Mouse (Mus musculus): ENCODE data around the gene Prodh2. TPM values are rescaled to one million over a fixed set of nuclear protein-coding genes. Genes with fewer than 3 reads are reported as not detected.
A peak's percentile ranks its signal among the peaks of the same experiment; 100 is the strongest.

Prodh2 gene
- polyA plus RNA-seq, 1 experiment from 2014 or later, result not detected

DNA sequence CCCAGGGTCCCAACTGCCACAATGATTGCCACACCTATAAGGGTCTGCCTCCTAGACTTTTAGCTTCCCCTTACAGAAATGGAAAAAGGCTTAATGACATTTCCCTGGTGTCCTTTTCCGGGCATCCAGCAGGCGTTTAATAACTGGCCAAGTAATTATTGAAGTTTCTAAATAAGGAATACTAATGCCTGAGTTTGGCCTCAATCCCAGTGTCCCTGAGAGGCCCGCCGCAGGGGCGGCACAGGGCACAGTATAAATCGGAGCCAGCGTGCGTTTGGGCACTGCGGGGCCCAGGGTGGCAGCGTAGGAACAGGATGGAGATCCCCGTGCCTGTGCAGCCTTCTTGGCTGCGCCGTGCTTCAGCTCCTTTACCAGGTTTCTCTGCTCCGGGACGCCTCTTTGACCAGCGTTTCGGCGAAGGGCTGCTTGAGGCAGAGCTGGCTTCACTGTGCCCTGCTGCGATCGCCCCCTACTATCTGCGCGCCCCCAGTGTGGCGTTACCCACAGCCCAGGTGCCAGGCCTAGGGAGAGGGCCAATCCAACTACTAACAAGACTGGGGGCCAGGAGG lies 59.7 kb downstream of the Prodh2 start:
- Histone ChIP-seq H3K36me3 (peaks cover 37% of the 10 kb centered on the region), H3K9me3 (no peaks in the 10 kb centered on the region), H3K4me3 (peak overlapping the region; percentile 74), H3K27ac (replicated peaks) (peak overlapping the region; percentile 99), H3K27me3 (no peaks in the 10 kb centered on the region), H3K4me1 (peaks cover 23% of the 10 kb centered on the region), H3K4me2 (replicated peaks) (peak overlapping the region; percentile 94), H3K9ac (replicated peaks) (peak overlapping the region; percentile 54)
- no peak for ATAC-seq (replicated peaks)
- WGBS, result 2% methylated on average over 23 of the region's 23 CpGs

DNA sequence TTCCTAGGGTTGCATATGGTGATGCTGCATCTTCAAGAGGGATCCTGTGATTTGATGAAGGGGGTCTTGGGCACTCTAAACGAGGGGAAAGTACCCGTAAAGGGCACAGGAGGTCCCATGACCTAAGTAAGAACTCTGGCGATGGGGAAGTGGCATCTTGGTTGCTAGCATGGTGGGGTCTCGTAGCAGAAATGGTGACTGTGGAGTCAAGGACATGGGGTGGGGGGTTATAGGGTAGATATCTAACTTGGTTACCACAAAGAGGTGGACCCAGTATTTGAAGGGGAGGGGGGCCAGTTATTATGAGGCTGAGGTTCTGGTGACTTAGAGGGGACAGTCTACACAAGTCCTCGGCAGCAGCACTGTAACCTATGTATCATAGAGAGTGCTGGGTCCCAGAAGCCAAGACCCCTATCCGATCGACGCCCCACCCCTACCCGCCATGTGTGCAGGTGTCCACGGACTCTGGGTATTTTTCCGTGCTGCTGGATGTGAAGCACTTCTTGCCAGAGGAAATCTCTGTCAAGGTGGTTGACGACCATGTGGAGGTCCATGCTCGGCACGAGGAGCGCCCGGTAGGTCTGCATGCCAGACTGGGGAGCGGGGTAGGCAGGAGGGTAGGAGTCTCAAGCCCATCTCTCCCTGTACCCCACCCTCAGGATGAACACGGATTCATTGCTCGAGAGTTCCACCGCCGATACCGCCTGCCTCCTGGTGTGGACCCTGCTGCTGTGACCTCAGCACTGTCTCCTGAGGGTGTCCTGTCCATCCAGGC lies 60.6 kb downstream of the Prodh2 start:
- no peaks in the 10 kb centered on the region for H3K9me3 ChIP-seq
- no peaks in the 10 kb centered on the region for H3K27me3 ChIP-seq
- no peak for ATAC-seq (replicated peaks)
- no peak overlapping the region for H3K27ac ChIP-seq (replicated peaks)
- H3K4me1 ChIP-seq, result peaks cover 32% of the 10 kb centered on the region
- WGBS, result 87% methylated on average over 22 of the region's 22 CpGs
- H3K4me3 ChIP-seq, result peak overlapping the region; percentile 74; the same call in 1 of the 2 replicates
- 0 out of 2 replicates have a peak overlapping the region, but pooled peaks have one; percentile 54 for H3K9ac ChIP-seq (replicated peaks)
- H3K4me2 ChIP-seq (replicated peaks), result peak overlapping the region; percentile 94; the same call in 1 of the 2 replicates
- H3K36me3 ChIP-seq, result peaks cover 32% of the 10 kb centered on the region

DNA sequence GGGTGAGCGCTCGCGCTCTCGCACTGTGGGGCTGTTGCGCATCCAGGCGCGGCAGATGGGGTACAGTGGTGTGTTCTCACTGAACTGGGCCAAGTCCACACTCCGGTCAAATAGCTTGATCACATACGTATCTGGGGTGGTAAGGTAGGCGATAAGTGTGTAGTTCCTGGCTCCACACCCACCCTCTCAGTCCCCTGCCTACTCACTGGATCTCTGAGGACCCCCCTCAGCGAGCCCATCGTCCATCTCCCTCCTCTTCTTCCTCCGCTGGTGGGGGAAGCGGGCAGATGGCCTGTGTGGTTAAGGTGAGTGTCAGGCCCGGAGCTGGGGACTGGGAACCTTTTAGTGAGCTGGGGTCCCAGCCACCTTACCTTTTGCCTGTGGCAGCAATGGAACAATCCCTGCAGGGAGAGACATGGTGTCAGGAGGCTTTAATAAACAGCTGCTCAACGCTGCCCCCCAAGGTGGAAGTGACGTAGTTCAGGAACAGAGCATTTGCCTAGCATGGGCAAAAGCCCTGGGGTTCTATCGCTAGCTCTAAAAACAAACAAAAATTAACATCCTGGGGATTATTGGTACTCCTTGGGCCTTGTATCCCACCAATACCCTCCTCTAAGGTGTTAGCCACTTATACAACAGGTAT lies 63.6 kb downstream of the Prodh2 start:
- Histone ChIP-seq H3K4me2 (replicated peaks) (no peak overlapping the region), H3K27ac (replicated peaks) (no peak overlapping the region), H3K4me3 (no peak overlapping the region), H3K4me1 (peaks cover 35% of the 10 kb centered on the region), H3K9ac (replicated peaks) (no peak overlapping the region), H3K36me3 (peaks cover 34% of the 10 kb centered on the region), H3K9me3 (no peaks in the 10 kb centered on the region), H3K27me3 (no peaks in the 10 kb centered on the region)
- no peak for ATAC-seq (replicated peaks)
- WGBS, result 95% methylated on average over 18 of the region's 18 CpGs

DNA sequence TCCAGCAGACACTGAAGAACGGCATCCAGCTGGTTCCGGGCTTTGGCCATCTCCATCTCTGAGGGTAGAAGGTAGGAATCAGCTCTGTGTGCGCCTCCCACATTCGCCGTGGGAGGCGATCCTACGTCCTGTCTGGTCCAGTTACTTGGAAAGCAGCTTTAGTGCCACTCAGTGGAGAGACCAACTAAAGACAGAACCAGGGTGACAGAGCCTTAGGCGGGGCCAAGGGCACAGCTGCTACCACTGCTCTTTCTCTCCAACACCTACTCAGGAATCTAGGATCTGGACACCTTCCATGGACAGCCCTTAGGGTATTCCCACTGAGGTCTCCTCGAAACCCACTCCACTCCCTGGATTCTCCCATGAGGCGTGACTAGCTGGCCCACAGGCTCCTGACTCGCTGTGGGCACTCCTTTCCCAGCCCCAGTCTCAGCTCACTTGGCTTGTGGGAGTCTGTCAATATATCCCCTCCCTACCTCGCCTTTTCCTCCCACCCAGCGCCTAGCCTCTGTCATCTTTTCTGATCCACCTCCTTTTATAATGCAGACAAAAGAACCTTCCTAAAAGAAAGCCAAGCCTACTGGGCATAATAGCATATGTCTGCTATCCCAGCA lies 64.6 kb downstream of the Prodh2 start:
- Histone ChIP-seq H3K9ac (replicated peaks) (peak overlapping the region; percentile 69; the same call in 1 of the 2 replicates), H3K36me3 (peaks cover 34% of the 10 kb centered on the region), H3K4me1 (peaks cover 35% of the 10 kb centered on the region), H3K9me3 (no peaks in the 10 kb centered on the region), H3K27me3 (no peaks in the 10 kb centered on the region), H3K27ac (replicated peaks) (no peak overlapping the region), H3K4me2 (replicated peaks) (no peak overlapping the region; the same call in 1 of the 2 replicates), H3K4me3 (0 out of 2 replicates have a peak overlapping the region, but pooled peaks have one; percentile 1)
- WGBS, result 90% methylated on average over 13 of the region's 13 CpGs
- no peak for ATAC-seq (replicated peaks)

DNA sequence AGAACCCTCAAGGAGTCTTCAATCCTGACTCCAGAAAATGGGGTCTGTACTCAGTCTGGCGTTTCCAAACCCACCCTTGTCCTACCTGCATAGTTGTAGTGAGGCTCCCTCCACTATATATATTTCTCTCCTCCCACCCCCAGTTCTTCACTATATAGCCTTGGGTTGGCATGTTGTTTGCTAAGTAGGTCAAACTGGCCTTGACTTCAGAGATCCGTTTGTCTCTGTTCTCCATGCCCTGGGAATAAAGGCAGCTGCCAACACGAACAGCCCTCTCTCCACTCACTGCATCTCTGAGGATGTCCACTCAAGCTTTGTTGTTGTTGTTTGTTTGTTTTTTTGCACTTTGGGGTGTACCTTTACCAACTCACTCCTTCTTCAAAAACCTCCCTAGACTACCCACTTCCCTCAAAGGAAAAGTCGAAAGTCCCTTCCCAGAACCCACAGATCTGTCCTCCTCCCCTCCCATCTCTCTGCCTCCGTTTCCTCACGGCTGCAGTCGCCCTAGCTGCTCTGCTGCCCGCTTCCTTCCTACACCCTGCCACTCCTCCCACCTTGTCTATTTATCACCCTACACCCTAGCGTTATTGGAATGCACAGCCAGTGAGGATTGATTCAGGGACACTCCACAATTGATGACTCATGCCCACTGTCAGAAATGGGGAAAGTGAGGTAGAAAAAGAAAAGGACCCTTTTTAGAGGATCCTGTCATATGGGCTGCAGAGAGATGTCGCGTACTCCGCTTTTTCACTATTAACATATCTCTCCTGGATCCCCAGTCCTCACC lies 65.4 kb downstream of the Prodh2 start:
- peak overlapping the region; percentile 69 for H3K9ac ChIP-seq (replicated peaks)
- no peaks in the 10 kb centered on the region for H3K9me3 ChIP-seq
- H3K4me2 ChIP-seq (replicated peaks), result peak overlapping the region; percentile 76
- H3K4me3 ChIP-seq, result peak overlapping the region; percentile 68
- 19% methylated on average over 12 of the region's 12 CpGs for WGBS
- H3K27me3 ChIP-seq, result no peaks in the 10 kb centered on the region
- H3K4me1 ChIP-seq, result peaks cover 30% of the 10 kb centered on the region
- H3K27ac ChIP-seq (replicated peaks), result peak overlapping the region; percentile 62; the same call in 1 of the 2 replicates
- ATAC-seq (replicated peaks), result 0 out of 2 replicates have a peak, but pooled peaks have one; percentile 0
- peaks cover 34% of the 10 kb centered on the region for H3K36me3 ChIP-seq

DNA sequence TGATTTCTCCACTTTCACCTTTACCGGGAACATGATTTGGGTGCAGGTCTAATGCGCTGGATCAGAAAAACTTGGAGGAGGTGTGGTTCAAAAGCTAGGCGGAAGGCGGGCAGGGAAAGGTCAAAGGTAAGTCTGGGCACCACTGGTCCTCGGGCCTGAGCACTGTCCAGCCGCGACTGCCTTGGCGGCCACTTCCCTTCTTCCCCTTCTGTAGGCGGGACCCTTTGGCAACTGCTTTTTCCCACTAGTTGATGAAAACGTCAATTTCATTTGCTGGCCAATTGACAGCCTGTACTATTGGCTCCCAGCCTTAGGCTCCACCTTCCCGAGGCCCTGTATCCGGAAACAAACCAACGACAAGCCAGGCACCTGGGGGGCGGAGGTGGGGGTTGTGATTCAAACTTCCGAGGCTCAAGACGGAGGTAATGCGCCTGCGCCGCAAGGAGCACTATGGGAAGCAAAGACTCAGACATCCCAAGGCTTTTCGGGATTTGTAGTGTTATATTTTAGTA lies 66.1 kb downstream of the Prodh2 start, which contains the start of gene Lin37:
TSS of gene Lin37 (minus strand) at position 396 of the 512 bp plus-strand sequence.
- H3K4me2 ChIP-seq (replicated peaks), result peak within 1 kb of the TSS; percentile 76
- H3K27ac ChIP-seq (replicated peaks), result peak within 1 kb of the TSS; percentile 62
- H3K4me3 ChIP-seq, result peak within 1 kb of the TSS; percentile 68
- H3K9me3 ChIP-seq, result no peaks in the 10 kb centered on the region
- H3K4me1 ChIP-seq, result peaks cover 35% of the 10 kb centered on the region
- H3K9ac ChIP-seq (replicated peaks), result peak within 1 kb of the TSS; percentile 69
- peak; percentile 90 for ATAC-seq (replicated peaks)
- under 1% methylated on average over 20 of the region's 20 CpGs for WGBS
- peaks cover 31% of the 10 kb centered on the region for H3K36me3 ChIP-seq
- no peaks in the 10 kb centered on the region for H3K27me3 ChIP-seq

DNA sequence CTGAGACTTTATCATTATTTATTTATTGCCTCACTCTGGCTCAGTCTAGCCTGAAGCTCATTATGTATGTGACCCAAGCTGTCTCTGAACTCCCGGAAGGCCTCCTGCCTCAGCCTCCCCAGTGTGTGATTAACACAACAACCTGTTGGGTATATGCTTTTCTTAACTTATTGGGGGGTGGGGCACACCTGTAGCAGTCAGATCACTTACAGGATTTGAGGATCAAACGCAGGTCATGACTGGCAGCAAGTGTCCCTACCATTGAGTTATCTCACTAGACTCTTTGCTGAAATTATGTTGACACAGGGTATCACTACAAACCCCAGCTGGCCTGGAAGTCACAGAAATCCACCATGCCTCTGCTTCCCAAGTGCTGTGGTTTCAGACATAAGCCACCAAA lies 66.9 kb downstream of the Prodh2 start:
- Histone ChIP-seq H3K9ac (replicated peaks) (no peak overlapping the region), H3K9me3 (no peaks in the 10 kb centered on the region), H3K27ac (replicated peaks) (peak overlapping the region; percentile 62), H3K27me3 (no peaks in the 10 kb centered on the region), H3K4me1 (peaks cover 35% of the 10 kb centered on the region), H3K4me3 (peak overlapping the region; percentile 68; the same call in 1 of the 2 replicates), H3K4me2 (replicated peaks) (no peak overlapping the region), H3K36me3 (peaks cover 32% of the 10 kb centered on the region)
- no peak for ATAC-seq (replicated peaks)
- WGBS, result 64% methylated on average over 2 of the region's 2 CpGs

DNA sequence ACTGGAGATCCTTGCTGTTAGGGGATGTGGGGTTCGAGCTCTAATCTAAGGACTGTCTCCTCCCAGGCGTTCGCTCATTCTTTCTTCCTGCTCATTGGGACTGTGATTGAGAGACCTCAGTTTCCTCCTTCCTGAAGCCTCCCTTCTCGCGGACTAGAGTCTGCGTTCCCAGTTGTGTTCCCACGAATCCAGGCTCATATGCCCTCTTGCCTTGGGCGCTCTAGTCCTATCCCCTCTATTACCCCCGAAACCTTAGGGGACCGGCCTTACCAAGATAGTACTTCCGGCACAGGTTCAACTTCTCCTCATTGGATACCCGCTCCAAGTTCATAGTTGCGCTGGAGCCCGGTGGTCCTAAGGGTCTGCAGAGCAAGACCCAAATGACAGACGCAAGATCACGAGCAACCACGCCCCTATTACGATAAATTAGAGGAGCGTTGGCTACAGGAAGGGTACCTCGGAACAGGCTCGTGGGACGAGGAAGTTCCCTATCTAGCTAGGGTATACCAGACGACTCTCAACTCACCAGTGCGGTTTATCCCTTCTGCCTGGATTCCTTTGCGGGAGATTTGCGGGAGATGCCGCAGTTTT lies 69.2 kb downstream of the Prodh2 start:
- Histone ChIP-seq H3K4me3 (peak overlapping the region; percentile 75), H3K4me1 (peaks cover 35% of the 10 kb centered on the region), H3K36me3 (peaks cover 29% of the 10 kb centered on the region; the same call in 1 of the 2 replicates), H3K9me3 (no peaks in the 10 kb centered on the region), H3K27me3 (no peaks in the 10 kb centered on the region), H3K27ac (replicated peaks) (peak overlapping the region; percentile 73), H3K4me2 (replicated peaks) (peak overlapping the region; percentile 90), H3K9ac (replicated peaks) (peak overlapping the region; percentile 58)
- under 1% methylated on average over 27 of the region's 27 CpGs for WGBS
- peak; percentile 6; the same call in 1 of the 2 replicates for ATAC-seq (replicated peaks)
